Mouse (Mus musculus): Measurements from ENCODE around the gene Pcdh15.

Gene Pcdh15

GRCm38 (mm10) chr10:73242294-73242693, 143.2 kb downstream of the Pcdh15 start:
- no peak for TF ChIP-seq GATA4 (IDR thresholded peaks at IDR 0.05; ENCODE audit: insufficient replicate concordance, low read length)

DNA sequence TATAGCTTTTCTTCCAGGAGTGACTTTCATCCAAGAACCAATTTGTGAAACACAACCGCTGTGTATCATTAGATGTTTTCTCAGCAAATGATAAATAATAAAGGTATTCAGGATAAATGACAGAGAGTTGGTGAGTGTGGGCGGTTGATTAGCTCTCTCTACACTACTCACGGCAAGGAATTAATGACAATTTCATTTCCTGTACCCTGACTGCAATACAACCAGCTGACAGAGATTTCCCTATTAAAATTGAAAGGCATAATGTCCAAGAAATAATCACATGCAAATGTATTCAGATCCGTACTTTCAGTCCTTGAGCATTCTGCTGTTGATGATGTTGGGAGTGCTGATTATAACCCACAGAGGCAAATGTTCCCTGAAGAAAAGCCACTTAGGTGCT, 181.3 kb downstream of the Pcdh15 start:
- TF ChIP-seq GATA4 (IDR thresholded peaks at IDR 0.05; ENCODE audit: insufficient replicate concordance, low read length): no peak

DNA sequence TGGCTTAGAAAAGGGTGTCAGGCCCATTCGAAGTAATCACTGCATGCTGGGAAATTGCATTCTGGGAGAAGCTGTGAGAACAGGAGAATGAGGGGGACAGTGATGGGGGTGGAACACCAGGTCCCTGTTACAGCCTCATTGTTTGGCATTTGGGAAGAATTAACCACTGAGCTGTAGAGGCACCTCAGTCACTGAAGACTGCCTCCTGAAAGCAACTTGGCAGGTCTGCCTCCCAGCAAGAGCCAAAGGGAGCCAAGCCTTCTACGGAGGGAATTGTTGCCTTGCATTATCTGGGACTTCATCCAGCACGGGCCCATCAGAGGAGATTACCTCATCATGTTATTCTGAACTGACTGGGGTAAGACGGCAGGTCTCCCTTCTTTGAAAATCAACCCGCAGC, 197.3 kb downstream of the Pcdh15 start:
- no peak for TF ChIP-seq GATA4 (IDR thresholded peaks at IDR 0.05; ENCODE audit: insufficient replicate concordance, low read length)

GRCm38 (mm10) chr10:73301951-73302350, 202.8 kb downstream of the Pcdh15 start:
- no peak for TF ChIP-seq GATA4 (IDR thresholded peaks at IDR 0.05; ENCODE audit: insufficient replicate concordance, low read length)

DNA sequence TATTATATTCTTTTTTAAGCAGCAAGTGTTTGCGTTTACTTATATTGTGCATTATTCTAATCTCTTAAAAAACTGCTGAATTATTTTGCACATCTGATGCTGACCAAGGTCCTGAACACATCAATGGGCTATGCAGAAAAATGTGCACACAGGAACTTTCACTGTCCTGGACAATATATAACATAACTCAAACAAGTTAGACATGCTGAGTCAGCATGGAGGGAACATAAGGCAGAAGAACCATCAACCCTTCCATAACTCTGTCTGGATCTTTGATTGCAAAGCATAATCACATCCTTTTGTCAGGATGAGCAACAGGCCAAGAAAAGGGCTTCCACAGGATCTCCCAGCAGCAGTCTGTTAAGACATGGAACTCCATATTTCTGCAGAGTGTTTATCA, 207.5 kb downstream of the Pcdh15 start:
- TF ChIP-seq GATA4 (IDR thresholded peaks at IDR 0.05; ENCODE audit: insufficient replicate concordance, low read length): no peak

DNA sequence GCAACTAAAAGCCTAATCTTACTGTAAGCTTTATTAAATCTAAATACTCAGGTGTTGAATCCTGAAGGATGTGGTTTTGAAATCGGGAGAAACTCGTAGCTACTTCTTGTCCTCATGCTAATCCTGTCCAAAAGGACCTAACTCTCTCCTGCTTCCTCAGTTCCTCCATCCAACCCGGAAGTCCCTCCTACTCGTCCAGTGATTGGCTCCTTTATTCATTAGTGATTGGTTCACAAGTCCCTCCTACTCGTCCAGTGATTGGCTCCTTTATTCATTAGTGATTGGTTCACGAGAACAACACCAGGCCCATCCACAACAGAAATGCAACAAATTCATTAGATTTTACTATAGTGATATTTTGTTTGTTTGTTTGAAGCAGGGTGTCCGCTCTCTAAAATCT, 227.7 kb downstream of the Pcdh15 start:
- TF ChIP-seq GATA4 (IDR thresholded peaks at IDR 0.05; ENCODE audit: insufficient replicate concordance, low read length): no peak

DNA sequence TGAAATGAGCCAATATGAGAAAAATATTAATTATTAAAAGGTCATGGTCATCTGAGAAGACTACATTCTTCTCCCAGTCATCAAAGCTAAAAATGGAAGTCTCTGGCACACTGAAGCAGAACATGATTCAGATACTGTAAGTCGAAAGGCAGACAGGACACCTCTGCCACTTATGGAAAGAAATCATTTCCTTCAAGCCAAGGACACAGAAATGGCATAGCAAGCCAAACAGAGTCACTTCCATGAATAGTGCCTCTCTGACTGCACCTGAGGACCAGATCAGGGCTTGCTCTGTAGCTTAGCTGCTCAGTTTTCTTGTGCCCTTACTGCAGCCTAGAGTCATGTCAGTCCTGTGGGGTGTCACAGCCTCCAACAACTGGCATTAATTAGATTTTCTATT, 234.3 kb downstream of the Pcdh15 start:
- no peak for TF ChIP-seq GATA4 (IDR thresholded peaks at IDR 0.05; ENCODE audit: insufficient replicate concordance, low read length)

- TF ChIP-seq GATA4 (IDR thresholded peaks at IDR 0.05; ENCODE audit: insufficient replicate concordance, low read length): no peak
These were observed 279.9 kb downstream of the Pcdh15 start for GRCm38 (mm10) chr10:73379001-73379400.

DNA sequence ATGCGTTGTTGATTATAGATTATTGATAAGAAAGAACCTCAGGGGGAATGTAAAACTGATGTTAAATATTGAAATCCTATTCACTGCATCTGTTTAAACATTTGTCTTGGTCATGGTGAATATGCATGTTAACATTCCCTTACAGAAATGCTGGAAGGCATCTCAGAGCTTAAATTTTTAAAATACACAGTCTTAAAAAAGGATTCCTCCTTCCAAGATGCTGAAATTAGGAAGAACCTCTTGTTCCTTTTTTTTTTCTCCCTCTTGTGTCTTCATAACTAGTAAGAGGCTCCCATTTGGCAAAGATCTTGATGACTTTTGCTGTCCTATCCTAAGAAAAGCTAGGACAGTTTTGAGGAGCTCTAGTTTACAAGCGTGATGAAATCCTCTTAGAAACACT, 284.9 kb downstream of the Pcdh15 start:
- TF ChIP-seq GATA4 (IDR thresholded peaks at IDR 0.05; ENCODE audit: insufficient replicate concordance, low read length): no peak

- no peak for TF ChIP-seq GATA4 (IDR thresholded peaks at IDR 0.05; ENCODE audit: insufficient replicate concordance, low read length)
These were observed 301.3 kb downstream of the Pcdh15 start for GRCm38 (mm10) chr10:73400426-73400825.

GRCm38 (mm10) chr10:73425408-73425807, 326.3 kb downstream of the Pcdh15 start:
- TF ChIP-seq GATA4 (IDR thresholded peaks at IDR 0.05; ENCODE audit: insufficient replicate concordance, low read length): no peak

DNA sequence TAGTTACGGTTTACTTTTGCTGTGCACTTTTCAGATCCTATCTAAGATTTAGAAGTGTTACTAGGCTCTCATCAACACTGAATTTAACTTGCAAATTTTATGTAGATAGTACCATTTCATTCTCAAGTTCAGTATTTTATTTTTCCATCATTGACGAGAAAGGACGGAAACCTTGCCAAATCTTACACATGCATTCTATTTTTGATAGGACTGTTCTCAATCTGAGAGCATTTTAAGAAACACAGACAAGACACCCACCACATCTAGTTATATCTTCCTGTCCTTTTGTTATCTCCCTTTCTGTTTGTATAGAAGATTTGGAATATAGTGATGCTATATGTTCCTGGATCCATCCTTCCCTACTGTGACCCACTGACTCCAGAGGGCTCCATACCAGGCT, 332.2 kb downstream of the Pcdh15 start:
- TF ChIP-seq GATA4 (IDR thresholded peaks at IDR 0.05; ENCODE audit: insufficient replicate concordance, low read length): no peak

DNA sequence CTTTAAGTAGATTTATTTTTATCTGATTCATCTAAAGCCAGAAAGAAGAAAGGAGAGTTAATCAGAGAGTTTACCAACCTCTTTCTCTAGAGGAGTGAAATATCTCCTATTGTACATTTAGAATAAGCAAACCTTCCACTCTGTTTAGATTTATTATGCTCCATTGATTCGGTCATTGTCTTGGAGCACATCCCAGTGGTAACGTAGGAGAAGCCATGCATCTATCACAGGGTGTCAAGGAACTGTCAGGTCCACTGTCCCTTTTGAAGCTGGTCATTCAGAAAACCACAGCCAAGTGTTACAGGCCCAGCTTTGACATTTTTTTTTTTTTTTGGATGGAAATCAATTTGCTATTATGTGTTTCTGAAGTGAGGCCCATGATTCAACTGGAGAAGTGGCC, 384.9 kb downstream of the Pcdh15 start:
- TF ChIP-seq GATA4 (IDR thresholded peaks at IDR 0.05; ENCODE audit: insufficient replicate concordance, low read length): no peak

- TF ChIP-seq GATA4 (IDR thresholded peaks at IDR 0.05; ENCODE audit: insufficient replicate concordance, low read length): no peak
These were observed 392.5 kb downstream of the Pcdh15 start for GRCm38 (mm10) chr10:73491654-73492053.

DNA sequence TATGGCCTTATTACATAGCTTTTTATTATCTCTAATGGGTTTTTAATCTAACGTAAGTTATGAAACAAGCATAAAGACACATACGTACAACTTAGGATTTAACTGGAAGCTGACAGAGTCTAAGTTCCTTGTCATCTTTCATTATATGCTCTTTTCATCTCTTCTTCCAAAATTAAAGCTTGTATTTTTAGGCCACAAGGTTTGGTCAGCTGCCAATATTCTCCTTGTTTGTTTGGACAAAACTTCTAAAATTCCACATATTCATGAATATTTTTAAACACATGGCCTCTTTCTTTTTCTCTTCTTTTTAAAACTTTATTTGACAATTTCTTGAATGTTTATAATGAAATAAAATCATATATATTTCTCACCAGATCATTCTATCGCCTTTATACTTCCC, 415.7 kb downstream of the Pcdh15 start:
- TF ChIP-seq GATA4 (IDR thresholded peaks at IDR 0.05; ENCODE audit: insufficient replicate concordance, low read length): no peak

DNA sequence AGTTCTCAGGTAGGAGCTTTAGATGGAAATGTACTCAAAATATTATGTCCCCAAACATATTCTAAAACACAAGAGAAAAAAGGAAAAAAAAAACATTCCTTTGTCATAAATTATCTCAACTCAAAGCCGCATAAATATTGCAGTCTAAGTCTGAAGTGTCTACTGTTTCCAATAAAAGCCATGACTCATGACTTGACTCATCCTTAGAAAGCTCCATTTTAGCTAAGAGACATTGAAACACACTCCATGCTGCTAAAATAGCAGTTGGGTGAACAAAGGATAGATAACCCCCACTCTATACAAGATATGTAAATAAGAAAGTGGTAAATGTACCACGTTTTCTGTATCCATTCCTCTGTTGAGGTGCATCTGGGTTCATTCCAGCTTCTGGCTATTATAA, 416.6 kb downstream of the Pcdh15 start:
- TF ChIP-seq GATA4 (IDR thresholded peaks at IDR 0.05; ENCODE audit: insufficient replicate concordance, low read length): no peak

GRCm38 (mm10) chr10:73519438-73519837, 420.3 kb downstream of the Pcdh15 start:
- TF ChIP-seq GATA4 (IDR thresholded peaks at IDR 0.05; ENCODE audit: insufficient replicate concordance, low read length): no peak

DNA sequence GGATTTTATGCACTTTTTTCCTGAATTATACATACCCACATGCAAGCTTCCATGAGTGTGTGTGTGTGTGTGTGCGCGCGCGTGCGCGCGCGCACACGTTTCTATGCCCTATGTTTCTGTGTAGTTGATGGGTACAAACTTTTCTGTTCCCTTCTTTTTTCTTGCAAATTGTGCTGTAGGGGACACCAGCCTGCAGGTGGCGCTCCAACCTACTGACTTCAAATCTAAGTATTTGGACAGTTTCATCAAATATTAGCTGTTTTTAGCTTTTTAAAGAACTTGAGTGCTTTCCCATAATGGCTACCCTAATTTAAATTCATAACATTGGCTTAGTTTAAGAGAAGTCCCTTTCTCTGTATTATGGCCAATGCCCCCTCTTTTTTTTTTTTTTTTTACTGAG, 453.7 kb downstream of the Pcdh15 start:
- no peak for TF ChIP-seq GATA4 (IDR thresholded peaks at IDR 0.05; ENCODE audit: insufficient replicate concordance, low read length)

All from liver, adult (tissue).